Mouse (Mus musculus) subcutaneous adipose tissue, adult 2 months (tissue): Measurements from ENCODE around the gene Trmo. TPM values are rescaled to one million over a fixed set of nuclear protein-coding genes. Genes with fewer than 3 reads are reported as not detected.

ENCODE experiments used
- polyA plus RNA-seq: library from polyadenylated mRNA; depleted of rRNA; stranded (reverse); fragments of >200 nt; gene quantifications from 2 replicates; pipeline ENCODE4 v1.2.3, GENCODE M21; 2012; ENCODE audit warnings: low replicate concordance; rRNA removed

Gene Trmo
- 3.9 and 8.4 TPM in 2 replicates for polyA plus RNA-seq

DNA sequence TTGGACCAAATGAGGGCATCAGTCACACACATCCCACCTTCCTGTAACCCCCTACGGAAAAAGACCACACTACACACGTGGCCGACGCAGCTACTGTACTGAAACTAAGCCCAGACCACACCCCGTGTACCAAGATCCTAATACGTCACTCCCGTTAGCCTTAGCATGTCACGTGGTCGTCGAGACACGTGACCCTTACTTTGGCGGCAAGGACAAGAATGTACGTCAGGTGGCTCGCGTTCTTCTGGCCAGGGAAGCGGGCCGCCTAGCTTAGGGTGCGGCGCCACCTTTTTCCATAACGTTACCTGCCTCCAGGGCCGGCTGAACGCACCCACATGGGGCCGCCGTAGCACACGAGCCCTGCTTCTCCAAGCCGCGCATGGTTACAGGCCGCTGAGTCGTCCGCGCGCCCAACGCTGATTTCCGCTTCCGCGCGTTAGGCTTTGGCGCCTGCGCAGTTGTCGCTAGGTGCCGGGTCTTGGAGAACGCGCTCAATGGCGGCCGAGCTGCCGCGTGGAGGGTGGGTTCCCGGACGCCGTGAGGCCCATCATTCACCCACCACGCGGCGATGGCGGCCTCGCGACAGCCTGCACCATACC lies at the start of gene Trmo:
Gene Trmo, minus strand, starts transcription at position 425 of the 599 bp plus-strand sequence.

DNA sequence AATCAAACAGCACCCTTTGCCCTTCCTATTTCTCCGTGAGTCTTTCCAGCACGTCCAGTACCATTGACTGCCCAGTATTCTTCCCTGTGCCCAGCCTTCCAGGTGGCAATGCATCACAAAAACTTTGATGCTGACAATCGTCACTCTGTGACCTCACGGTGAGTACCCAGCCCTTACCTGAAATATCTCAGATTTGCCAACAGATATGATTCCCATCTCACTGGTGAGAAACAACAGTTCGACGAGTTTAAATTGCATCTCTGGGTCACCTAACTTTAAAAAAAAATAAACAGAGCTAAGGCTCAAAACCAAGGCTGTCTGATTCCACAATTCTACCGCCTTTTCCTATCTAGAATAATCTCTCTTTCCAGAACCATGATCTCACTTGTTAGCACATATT lies 24.2 kb upstream of the Trmo start, which contains the start of gene Hemgn:
Gene Hemgn, minus strand, starts transcription at position 101 of the 400 bp plus-strand sequence.

DNA sequence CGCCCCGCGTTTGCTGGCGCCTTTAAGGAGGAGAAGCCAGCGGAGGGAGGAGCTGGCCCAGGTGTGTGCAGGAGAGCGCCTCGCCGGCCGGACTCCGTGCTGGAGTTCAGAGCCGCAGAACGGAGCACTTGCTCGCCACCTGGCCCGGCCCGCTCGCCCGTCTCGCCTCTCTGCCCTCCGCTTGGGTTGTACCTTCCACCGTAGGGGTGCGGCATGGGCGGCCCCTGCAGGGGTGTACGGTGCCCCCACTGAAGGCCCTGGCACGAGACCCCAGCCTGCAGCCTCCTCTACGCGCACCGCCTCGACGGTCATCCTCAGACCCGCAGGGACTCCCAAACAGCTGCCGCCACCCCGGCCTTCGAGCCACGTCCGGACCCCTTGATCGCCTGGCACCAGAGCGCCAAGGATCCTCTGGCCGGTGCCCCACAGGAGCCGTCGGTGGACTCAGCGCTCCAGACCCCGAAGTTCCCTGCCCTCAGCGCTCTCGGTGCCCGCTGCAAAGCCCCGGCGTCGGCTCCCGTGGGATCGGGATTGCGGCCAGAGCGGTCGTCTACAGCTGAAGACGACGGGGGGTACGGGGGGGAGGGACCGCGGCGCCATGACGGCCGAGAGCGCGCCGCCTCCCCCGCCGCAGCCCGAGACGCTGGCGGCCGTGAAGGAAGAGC lies 45.5 kb downstream of the Trmo start, which contains the start of gene Foxe1:
Gene Foxe1, plus strand, starts transcription at position 14 of the 665 bp plus-strand sequence.

Other genes with a start within 250 kb of the Trmo start
- gene Xpa, start 193.1 kb downstream of the Trmo start, polyA plus RNA-seq: 13.6 and 30.2 TPM in 2 replicates
- gene Foxe1, start 45.8 kb downstream of the Trmo start, polyA plus RNA-seq: not detected in 2 replicates
- not detected in 2 replicates for gene Hemgn, start 24.1 kb upstream of the Trmo start, polyA plus RNA-seq
- gene Anp32b, start 61.5 kb upstream of the Trmo start, polyA plus RNA-seq: 4.2 and 22.5 TPM in 2 replicates
- gene Nans, start 99.8 kb upstream of the Trmo start, polyA plus RNA-seq: 23.7 and 33.6 TPM in 2 replicates
- 14.2 and 19.4 TPM in 2 replicates for gene Trim14, start 146.7 kb upstream of the Trmo start, polyA plus RNA-seq
- gene Coro2a, start 212.8 kb upstream of the Trmo start, polyA plus RNA-seq: 3.6 and 27.2 TPM in 2 replicates